Mouse (Mus musculus) G1E (cell line): ENCODE data around the gene Eif2d.

Source experiments
- CTCF ChIP-seq: IDR thresholded peaks from 2 replicates; pipeline ENCODE4 v1.5.1; 2012; ENCODE audit warnings: low read depth, low read length, inconsistent platforms, mixed read lengths
- TAL1 ChIP-seq: conservative IDR thresholded peaks from 2 replicates; pipeline ENCODE4 v1.6.1; 2012; ENCODE audit warnings: low read depth, low read length, inconsistent platforms, mixed read lengths

DNA sequence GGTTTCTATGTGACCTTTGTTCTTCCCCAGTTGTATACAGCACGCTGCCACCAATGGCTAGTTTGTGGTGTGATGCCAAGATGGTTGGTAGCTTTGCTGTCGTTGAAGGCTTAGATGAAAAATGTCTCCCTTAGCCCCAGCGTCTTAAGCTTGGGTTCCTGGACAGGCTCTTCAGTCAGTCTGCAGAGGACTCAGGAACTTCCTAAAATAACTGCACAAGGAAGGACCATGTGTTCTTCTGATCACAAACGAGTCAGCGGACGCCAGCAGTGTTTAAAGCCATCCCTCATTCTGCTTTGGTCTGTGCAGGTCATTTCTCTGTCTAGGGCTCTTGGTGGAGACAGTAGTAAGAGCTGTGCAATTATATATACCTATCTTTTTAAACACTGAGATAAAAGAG is 20.8 kb downstream of the Eif2d start:
- TF ChIP-seq CTCF (no peak), TAL1 (no peak)
